Mouse (Mus musculus): ENCODE results near the gene C130032M10Rik.
"Not testable (repeated sequence)": the region's sequence is repeated elsewhere in the genome, so short reads cannot be mapped to it uniquely, and the experiment has no call there.

Gene C130032M10Rik

GRCm38 (mm10) chr9:114518812-114519477 lies 3.4 kb downstream of the C130032M10Rik start:
- no peak for DNase-seq

- not testable (repeated sequence) for DNase-seq
These were observed 5.0 kb downstream of the C130032M10Rik start for GRCm38 (mm10) chr9:114520529-114520928.

- no peak for DNase-seq
These were observed 6.5 kb downstream of the C130032M10Rik start for GRCm38 (mm10) chr9:114522041-114522440.

GRCm38 (mm10) chr9:114522501-114522900 lies 7.0 kb downstream of the C130032M10Rik start:
- DNase-seq: no peak

DNA sequence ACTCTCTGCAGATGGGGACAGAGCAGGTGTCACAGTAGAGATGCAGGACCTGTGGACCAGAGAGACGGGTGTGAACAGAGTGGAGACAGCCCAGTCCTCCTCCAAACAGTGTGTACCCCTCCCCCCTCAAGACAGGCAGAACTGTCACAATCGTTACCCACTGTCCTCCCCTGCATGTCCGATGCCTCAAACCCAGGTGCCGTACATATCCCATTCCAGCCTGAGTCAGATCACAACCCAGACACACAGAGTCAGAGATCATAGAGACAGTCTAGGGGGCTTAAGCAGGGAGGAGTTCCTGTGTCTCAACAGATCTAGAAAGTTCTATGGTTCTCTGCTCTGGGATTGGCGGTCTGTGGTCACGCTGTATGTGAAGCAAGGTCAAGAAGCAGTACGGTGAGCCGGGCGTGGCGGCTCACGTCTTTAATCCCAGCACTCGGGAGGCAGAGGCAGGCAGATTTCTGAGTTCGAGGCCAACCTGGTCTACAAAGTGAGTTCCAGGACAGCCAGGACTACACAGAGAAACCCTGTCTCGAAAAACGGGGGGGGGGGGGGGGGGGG lies 9.7 kb downstream of the C130032M10Rik start:
- no peak for DNase-seq

GRCm38 (mm10) chr9:114525891-114526290 lies 10.4 kb downstream of the C130032M10Rik start:
- no peak for DNase-seq

- no peak for DNase-seq
These were observed 11.1 kb downstream of the C130032M10Rik start for GRCm38 (mm10) chr9:114526581-114526980.

DNA sequence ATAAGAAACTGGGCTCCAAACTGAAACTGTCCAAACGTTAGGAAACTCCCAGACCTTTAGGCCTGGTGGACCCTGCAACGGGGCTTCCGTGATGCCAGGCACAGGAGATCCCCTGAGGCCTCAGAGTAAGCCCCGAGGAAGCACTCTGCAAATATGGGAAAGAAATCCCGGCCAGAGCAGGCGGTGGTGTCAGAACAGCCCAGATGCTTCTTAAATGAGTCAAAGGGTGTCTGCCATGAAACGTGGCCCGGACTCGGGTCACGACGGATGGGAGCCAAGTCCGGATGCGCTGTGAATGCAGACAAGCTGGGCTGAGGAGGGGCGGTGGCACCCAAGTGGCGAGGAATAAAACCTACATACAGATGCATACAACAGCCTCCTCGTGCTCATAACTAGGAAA lies 11.6 kb downstream of the C130032M10Rik start:
- no peak for DNase-seq

GRCm38 (mm10) chr9:114527992-114528679 lies 12.6 kb downstream of the C130032M10Rik start:
- no peak for DNase-seq

GRCm38 (mm10) chr9:114528680-114529048 lies 13.2 kb downstream of the C130032M10Rik start:
- DNase-seq: no peak

DNA sequence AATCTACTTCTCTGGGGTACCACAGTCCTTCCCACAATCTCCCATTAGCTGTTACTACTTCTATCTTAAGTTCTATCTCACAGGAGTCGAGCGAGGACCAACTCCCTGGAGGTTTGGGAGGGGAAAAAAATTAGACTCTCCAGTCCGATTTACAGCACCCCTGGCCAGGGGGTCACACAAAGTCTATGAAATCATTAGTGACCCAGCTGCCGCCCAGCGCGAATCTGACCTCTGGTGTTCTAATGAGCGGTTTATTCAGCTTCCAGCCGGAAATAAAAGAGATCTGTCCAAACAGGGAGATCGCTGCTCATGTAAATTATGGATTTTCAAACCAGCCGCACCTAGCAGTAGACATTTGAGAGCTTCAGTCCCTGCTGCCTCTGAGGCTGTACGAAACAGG lies 15.8 kb downstream of the C130032M10Rik start:
- no peak for DNase-seq

- no peak for DNase-seq
These were observed 18.4 kb downstream of the C130032M10Rik start for GRCm38 (mm10) chr9:114533848-114534247.

GRCm38 (mm10) chr9:114534747-114535517 lies 19.4 kb downstream of the C130032M10Rik start:
- no peak for DNase-seq

GRCm38 (mm10) chr9:114536628-114537027 lies 21.1 kb downstream of the C130032M10Rik start:
- DNase-seq: no peak

GRCm38 (mm10) chr9:114538996-114539563 lies 23.6 kb downstream of the C130032M10Rik start:
- DNase-seq: no peak

DNA sequence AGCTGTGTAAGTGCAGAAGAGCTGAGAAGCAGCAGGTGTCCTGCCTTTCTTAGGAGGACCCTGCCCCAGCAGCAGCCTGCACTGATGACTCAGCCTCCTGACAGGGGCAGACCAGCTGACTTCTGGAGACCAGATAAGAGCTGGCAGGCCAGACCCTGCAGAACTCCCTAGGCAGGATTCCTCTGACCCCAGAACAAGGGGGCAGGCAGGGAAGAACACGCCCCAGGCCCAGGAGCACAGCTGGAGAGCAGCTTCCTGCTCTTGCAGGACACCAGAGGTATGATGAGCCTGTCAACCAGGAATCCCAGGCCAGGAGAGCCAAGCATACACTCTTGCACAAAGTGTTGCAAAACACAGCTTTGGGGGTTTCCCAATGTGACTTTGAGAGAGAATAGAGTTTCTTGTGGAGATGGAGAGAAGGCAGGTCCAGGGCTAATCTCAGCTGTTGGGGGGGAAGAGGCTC lies 25.8 kb downstream of the C130032M10Rik start:
- no peak for DNase-seq

DNA sequence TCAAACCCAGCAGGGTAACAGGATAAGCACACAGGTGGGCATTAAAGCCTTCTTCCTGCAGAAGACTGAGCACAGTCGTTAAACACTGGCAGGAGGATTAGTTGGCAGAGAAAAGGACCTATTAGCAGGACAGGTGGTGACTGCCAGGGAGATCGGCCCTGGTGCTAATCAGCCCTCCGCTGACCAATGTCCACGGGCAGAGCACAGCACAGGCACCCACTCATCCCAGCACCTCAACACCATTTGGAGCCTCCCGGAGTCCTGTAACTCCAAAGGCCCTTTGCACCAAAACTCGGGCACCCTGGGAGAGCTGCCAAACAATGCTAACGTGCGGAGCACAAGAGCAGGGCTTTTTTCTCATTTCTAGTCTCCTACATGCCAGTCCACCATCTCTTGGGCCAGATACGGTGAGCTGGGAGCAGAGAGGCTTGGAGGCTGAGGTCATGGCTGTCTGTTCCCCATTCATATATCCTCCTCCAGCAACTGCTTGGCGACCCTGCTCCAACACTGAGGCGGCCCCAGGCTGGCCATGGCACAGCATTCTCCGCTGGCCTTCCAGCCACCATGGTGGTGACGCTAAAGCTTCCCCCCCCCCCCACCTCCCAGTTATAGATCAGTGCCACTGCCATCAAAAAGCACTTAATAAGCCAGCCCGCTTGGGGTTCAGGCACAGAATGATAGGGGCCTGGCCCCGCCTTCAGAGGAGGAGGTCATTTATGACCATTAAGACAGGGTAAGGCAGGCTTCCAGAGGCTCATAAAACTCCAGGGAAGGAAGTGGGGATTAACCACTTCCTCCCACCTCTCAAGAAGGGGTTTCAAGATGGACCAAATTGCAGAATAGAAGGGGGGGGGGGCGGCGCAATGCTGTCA lies 28.6 kb downstream of the C130032M10Rik start:
- peak; percentile 10 for DNase-seq

- DNase-seq: no peak
These were observed 29.4 kb downstream of the C130032M10Rik start for GRCm38 (mm10) chr9:114544754-114545393.

- DNase-seq: no peak
These were observed 31.3 kb downstream of the C130032M10Rik start for GRCm38 (mm10) chr9:114546765-114547164.

DNA sequence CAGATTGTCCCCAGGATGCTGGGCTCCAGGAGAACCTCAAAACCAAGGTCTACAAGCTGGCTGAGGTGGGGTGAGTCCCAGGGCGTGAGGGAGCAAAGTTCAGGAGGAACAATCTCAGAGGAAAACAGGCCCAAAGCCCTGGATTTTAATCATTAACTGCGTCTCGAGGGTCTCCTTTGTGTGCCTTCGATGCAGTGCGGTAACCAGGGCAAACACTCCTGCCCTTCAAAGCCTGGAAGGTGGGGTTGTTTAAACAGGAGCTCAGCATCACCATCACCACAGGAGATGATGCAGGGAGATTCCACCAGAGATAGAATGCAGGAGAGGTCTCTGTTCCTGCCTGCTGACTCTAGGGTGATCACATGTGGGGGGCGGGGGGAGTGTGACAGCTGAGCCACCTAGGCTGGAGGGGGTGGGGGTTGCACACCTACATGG lies 32.2 kb downstream of the C130032M10Rik start:
- DNase-seq: no peak

- no peak for DNase-seq
These were observed 33.0 kb downstream of the C130032M10Rik start for GRCm38 (mm10) chr9:114548496-114548895.
